Mouse (Mus musculus) frontal cortex, adult 2 months (tissue): ENCODE results near the gene Abr. TPM values are rescaled to one million over a fixed set of nuclear protein-coding genes. Genes with fewer than 3 reads are reported as not detected.

Source experiments
- DNase-seq, 2 experiments: peaks; one replicate each; pipeline ENCODE4 v3.0.0; 2022; ENCODE audit warnings: low spot score in 1 of 2; ENCODE audit errors: extremely low spot score in 1 of 2
- polyA plus RNA-seq: library from polyadenylated mRNA; depleted of rRNA; stranded (reverse); fragments of >200 nt; gene quantifications from 2 replicates; pipeline ENCODE4 v1.2.3, GENCODE M21; 2012

Abr gene
- polyA plus RNA-seq, 1 experiment: 312 TPM

DNA sequence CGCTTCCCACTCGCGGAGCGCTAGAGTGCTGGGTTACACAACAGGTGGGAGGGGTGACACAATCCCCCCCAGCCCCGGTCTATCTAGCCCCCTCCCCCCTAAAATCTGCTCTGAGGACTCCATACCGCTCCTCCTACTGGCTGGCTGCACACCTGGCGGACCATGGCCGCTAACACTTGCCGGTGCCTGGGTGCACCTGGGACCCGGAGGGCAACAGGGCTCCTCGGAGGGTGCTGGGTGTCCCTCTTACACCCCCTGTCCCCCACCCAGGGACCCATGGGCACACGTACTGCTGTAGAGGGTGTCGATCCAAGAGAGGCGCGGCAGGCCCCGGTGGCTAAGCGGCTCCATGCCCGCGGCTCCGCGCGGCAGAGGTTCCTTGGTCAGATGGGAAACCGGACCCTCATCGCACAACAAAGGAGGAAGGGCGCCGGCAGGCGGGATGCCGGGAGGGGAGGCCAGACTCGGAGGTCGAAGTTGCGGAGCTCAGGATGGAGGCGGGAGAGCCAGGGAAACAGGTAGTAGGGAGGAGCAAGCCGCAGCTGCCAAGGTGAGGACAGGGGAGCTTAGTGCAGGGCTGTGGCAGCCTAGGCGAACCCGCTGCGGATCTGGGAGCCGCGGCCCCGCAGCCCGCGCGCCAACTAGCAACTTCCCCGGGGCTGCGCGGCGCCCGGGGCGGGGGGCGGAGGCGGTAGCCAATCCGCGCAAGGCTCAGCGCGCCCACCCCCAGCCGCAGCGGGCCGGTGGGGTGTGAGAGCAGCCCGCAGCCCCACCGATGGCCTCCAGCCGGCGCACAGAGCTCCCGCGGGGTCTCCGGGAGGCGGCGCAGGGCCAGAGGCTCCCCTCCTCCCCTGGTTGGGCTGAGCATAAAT, 51.1 kb downstream of the Abr start:
- peak in 1 of 2 experiments; percentile 73 for DNase-seq

DNA sequence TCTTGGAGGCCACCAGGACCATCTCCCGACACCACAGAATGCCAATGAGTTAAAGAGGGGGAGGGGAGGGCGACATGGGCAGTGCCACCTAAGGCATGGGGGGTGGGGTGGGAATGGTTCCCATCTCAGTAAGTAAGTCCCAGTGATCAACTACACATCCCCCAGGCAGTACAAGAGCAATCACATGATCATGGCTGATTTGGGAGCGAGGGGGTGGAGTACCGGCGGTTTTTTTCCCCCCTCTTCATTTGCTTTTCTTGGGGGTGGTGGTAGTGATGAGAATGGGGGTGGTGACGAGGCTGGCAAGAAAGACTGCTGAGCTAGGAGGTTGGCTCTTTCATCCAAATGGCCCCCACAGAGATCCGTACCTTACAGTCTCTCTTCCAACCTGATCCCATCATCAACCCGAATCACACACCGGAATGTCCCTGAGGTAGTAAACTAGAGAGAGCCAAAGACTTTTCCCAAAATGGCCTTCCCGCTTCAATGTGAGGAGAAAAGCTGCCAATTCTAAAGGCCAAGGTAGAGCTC, 51.8 kb downstream of the Abr start:
- DNase-seq: peak in 1 of 2 experiments; percentile 69

DNA sequence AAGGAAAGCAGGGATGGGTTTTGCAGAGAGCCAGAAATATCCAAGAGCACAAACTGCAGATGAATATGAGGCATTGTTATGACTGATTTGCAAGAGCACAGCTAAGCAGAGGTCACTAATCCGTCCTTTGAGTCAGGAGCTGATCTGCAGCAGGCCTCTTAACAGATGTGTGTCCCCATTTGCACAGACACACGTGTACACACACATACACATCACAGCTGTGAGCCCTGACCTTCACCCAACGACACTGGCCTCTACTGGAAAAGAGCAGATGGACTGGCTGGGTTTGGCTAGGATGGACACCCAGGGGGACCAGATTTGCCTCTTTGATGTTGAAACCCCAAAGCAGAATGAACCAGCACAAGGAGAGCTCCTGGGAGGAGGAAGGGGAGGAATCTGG, 52.7 kb downstream of the Abr start:
- DNase-seq: no peak

DNA sequence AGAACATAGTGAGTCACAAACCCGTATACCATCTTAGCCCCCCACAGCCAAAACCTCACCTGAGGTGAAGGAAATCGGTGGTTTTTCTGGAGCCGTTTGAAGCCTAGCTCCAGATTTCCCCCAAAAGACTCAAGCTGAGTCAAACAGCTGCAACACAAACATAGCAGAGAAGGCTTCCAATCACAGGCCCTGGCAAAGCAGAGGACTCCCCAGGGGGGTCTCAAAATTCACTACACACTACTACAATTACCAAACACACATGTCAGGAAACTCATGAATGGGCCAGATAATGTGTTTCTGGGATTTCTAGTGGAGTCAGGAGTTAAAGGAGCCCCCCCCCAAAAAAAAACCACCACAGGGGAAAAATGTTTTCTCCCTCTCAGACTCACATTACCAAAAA, 56.0 kb downstream of the Abr start:
- DNase-seq: no peak

DNA sequence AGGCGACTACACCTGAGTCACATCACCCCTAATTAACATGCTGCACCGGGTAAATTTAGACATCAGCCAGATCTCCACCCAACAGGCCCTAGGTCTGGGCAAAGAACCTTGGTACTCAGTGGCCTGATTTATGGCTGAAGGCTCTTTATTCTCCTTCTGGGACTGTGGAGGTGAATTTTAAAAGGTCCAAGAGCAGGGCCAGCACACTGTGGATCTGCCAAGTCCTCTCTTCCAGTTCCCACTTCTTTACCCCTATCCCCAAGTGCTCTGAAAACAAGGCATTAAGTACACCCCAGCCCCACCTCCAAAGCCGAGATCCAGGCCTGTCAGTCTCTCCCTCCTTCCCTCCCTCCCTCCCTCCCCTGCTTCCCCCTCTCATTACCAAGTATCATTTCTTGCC, 59.5 kb downstream of the Abr start:
- DNase-seq: no peak

DNA sequence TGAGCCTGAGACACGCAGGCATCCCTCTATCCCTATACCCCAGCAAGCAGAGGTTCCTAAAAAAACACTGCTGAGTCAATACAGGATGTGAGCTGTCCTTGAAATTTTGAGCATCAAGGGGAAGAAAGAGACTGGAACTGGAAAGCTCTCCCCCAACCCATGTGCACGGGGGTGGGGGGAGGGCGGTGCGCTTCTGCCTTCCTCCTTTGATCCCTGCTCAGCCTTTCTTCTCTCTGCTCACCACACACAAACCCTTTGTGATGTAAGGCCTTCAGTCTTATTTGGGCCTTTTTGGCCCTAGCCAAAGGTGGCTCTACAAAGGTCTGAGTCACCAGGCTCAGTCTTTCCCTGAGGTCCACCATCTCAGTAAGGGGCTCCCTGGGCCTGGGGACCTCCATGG, 59.9 kb downstream of the Abr start:
- DNase-seq: peak in 1 of 2 experiments; percentile 52

DNA sequence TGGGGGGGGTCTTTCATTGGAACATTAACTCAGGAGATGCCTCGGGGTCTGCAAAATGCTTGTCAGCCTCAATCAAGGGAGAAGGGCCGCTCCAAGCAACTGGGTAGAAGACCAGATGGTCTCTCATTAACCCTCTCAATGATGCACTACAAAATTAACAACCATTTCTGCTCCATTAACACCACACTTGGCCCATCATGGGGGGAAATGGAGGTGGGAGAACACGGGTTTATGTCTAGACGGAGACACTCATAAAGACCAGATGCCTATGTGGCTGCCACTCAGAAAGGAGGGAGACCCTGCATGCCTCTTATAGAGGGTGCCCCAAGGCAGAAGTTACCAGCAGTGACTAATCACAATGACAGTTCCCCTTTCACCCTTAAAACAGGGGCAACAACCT, 64.3 kb downstream of the Abr start:
- DNase-seq: no peak

DNA sequence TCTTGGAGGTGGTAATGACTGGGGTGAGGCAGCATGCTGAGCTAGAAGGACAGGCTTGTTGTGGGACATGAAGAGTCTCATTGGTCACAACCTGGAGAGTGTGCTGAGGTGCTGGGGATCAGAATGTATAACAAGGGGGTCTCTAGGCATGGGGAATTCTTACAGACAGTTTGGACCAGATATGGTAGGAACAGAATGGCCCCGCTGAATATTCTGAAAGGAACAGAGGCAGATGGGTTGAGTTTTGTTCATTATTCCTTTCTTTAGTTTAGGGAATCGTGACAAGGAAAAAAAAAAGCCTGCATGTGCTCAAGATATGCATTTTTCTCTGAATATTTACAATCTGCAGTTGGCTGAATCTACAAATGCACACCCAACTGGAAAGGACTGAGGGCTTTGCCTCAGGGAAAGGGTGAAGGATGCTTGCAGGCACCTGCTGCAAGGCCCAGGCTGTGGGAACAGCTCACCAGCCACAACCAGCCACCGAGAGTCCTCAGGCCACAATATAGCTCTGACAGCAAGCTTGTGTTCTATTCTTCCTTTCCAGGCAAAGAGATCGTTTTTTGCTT, 73.9 kb downstream of the Abr start:
- DNase-seq: no peak

DNA sequence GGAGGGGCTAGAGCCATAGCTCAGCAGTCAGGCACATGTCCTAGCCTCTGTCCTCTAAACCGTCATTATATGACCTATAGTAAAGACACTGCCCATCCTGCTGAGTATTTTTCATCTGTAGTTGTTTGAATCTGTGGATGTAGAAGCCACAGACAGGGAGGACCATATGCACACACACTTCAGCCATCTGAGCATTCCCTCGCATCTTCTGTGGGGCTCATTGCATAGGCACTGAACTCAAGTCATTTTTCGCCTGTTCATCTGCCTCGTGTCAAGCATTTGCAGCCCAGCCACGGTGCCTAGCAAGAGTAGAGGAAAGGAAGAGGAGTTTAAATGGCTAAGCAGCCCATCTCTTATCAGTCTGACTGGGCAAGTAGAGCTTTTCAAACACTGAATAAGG, 74.7 kb downstream of the Abr start:
- no peak for DNase-seq

DNA sequence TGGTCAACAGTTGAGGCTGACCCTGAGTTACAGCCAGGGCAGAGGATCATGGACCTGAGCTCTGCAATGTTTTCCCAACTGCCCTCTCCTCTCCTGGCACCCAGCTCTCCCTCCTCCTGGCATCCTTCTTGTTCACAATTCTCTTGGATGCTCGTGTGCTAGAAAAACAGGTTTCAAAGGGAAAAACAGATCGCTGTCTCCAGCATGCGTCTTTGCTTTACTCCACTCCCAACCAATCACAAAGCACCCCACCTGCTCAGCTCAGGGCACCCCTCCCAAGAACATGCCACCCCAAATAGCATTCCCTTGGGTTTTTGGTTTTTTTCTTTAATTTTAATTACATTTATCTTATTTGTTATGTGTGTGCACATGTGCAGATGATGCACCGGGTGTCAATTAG, 75.7 kb downstream of the Abr start:
- no peak for DNase-seq

DNA sequence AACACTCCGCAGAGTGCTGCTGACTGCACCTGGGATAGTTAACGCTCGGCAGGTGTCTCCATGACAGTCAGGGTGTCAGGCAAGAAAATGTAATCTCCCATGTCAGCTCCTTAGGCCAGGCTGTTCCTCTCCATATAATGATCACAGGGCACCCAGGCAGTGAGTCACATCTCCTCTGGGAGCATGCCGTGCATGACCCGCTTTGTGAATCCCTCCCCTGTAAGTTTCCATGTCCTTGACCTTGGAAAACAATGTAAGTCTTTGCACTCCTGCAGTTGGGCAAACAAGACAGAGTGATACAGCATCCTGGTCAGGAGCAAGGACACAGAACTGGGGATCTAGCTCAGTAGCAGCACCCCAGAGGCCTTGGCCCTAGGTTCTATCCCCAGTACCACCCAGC, 78.8 kb downstream of the Abr start:
- DNase-seq: no peak

DNA sequence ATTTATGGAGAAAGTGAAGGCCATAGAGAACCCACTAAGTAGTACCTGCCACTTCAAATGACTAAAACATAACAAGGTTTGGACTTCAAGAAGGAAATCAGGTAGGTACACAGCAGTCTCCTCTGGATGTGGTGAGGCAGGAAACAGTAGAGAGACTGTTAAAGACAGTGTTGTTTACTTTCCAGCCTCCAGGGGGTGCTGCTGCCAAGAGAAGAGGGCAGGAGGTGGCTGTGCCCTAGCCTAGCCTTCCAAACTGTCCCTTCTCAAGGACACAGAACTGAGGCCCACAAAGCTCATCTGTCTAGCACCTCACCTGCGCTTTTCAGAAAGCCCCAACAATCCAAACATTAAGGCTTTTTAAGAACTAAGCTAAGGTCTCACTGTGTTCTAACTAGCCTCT, 81.1 kb downstream of the Abr start:
- DNase-seq: peak in 1 of 2 experiments; percentile 81

DNA sequence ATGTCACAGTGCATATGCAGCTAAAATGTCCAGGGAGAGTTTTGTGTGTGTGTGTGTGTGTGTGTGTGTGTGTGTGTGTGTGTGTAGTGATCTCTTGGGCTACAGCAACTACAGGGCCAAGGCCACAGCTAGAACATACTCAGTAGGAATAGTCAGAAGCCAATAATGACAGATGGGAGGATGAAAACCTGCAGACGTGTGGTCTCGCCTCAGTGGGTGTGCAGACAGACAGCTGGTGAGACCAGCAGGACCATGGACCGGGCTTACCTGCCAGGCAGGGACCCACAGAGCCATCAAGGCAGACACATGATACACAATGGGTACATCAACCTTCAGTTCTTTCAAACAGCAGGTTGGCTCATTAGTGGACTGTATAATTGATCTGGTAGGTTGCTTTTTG, 84.7 kb downstream of the Abr start:
- DNase-seq: no peak

DNA sequence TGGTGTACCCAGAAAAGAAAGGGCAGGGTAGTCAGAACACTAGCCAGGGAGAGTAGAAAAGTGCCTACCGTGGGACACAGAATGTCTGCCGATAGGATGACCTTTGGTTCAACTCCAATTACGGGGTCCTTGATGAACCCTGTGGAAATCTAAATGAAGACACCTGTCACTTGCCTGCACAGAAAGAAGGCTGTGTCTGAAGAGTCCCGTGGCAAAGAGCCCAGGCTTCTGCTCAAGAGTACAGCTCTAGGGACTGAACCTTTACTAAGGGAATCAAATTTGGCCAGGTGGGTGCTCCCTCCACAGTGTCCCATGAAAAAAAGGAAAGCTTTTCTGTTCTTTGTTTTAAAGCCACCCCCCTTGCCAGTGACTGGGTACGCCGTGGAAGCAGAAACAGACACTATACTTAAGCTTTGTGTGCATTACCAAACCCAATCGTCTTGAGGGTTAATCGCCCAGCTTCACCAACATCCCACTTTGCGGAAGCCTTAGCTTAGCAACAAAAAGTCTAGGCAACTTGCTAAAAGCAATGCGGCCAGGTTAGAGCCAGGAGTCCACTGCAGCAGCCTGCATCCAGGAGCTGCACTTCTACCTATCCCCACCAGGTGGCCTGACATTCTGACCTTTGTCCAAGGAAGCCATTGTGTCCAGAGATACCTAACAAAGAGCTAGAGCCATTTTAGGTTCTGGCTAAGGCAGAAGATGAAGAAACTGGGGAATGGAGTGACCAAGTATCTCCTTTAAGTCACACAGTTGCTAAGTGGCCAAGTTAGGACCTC, 85.3 kb downstream of the Abr start:
- no peak for DNase-seq

DNA sequence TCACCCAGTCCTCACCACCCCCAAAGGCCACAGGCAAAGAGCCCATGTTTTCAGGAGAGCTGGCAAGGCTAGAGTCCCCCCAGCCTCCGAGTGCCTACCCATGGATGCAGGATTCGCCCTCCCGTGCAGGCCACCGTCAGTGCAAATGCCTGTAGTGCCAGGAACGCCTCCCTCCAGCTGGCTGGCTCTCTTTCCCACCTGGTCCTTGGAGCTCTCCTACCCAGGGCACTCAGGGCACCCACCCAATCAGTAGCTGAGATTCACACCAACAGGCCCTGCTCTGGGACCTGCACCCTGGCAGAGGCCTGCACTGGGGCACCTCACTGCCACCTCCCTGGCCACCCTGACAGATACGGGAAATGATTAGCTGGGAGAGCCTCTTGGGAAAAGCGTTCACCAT, 90.1 kb downstream of the Abr start:
- no peak for DNase-seq

DNA sequence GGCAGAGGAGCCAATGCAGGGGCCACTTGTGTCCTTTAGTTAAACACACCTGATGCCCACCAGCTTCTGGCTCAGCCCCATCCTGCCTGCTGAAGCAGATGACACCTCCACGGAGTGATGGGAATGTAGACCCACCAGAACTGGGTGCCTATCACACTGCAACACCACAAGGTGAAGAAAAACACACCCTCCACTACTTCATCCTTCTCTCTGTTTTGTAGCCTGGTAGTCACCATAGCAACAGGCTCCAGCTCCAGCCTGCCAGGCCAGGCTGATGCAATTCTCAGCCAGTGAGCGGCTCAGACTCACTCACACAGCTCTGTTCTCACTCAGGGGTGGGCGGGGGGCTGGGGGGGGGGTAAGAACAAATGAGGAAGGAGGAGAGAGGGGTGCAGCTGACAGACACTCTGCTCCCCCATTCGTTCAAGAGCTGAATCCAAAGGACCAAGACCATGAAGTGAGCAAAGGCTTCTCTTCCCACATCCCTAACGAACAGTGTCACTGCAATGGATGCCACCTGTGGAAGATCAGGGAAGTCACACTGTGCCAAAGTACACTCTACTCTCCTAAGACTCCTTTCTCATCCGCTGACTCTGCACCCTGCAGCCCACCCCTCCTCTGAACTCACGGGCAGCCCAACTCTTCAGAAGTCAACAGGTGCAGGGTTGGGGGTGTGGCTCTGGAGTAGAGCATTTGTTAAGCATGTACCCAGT, 91.0 kb downstream of the Abr start:
- DNase-seq: peak; percentile 74 to 77

DNA sequence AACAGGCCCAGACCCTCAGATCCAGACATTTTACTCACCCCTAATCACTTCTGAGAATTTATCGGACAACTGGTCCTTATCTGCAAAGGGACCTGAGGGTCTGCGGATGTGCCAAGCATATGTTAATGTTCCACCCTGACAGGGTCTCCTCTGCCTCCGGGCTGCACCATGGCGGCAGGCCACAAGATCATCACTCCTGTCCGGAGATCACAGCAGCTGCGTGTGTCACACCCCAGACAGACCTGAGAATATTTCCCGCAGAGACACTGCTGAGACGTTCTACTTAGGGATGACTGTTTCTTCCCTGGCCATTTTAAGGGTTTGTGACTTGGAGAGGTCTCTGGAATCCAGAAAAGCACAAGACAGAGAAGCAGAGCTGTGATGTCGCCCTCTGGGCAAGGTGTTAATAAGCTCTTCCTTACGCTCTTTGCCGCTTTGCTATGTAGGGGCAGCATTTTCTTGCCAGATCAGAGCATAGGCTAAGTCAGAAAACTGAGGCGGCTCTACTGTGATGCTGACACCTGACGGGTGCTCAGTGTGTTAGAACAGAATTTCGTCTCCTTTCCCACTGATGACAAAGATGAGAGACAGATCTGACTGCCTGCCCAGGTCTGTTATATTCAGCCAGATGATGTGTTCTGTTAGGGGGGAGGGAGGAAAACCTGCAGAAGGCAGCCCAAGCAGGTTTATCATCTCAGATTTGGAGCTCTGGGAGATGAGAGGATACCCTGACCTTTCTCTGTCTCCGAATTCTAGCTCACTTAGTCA, 91.8 kb downstream of the Abr start:
- no peak for DNase-seq

DNA sequence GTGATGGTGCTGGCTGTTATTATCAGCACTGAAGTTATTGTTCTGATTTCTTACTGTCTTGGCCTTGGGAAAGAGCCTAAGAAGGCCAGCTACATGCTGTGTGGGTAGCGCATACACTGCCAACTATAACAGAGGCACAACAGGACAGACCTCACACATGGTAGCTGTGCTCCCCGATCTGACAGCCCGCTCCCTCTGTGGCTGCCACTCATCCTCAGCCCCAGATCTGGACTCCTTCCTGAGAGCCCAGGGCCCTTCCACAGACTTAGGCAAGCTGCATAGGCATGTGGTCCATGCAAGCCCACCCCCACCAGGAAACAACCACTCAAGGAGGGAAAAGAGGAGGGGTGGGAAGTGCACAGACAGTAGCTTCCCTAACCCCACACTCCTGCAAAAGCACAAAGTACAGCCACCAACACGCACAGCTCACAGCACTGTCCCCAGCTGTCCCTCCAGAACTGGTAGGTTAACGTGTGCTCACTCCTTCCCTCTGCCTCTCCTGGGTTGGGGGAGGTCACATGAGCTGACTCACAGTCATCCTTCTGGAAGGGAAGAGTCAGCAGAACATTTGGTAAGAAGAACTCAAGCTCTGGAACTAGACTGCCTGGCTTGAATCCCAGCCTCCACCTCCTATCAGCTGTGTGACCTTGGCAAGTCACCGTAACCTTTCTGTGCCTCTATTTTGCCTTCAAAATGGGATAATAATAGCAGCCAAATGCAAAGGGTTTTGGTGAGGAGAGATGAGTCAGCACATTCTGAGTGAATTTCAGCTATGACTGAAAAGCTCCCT, 92.6 kb downstream of the Abr start:
- DNase-seq: peak; percentile 67 to 73

DNA sequence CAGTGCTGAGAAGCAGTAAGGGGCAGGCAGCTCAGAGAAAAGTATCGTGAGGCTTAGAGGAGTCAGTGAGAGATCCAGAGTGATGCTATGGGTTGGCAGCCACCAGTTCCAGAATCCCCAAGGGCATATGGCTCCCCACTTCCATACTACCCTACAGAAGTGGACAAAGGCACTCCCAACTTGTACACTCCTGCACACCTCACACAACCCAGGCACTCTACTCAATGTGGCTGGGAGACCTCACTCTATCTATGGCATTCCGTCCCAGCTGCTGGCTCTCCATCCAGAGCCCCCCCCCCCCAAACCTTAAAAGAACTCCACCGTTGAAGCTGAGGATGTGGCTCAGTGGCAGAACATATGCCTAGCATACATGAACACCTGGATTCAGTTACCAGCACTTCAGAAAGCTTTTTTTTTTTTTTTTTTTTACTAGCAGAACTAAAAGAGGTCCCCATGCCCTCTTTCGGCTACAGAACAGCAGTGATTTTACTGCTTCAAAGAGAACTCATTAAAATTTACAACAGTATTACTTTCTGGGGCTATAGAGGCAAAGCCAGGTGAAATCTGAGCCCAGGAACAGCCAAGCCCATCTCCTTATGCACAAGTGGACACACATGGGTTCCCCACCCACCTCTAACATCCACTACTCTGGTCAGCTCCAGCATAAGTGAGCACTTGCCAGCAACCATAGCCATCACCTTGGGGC, 96.3 kb downstream of the Abr start:
- DNase-seq: no peak
